Mouse (Mus musculus): ENCODE results near the gene Prdx5. TPM values are rescaled to one million over a fixed set of nuclear protein-coding genes. Genes with fewer than 3 reads are reported as not detected.
"Not testable (repeated sequence)": the region's sequence is repeated elsewhere in the genome, so short reads cannot be mapped to it uniquely, and the experiment has no call there.

The Prdx5 gene
- total RNA-seq, 2 experiments from 2014 or later, result 354 to 355 TPM

- intact Hi-C loops (cut with DNase I), result loop anchor here (5.0 kb wide), 1 partner anchor 54 kb away; the partner anchor contains the start of gene Plcb3
- no peak for DNase-seq (ENCODE audit: low spot score in 2 of 2)
Observed at GRCm38 (mm10) chr19:6922901-6923735, 13.2 kb upstream of the Prdx5 start.

- peak; percentile 100 for DNase-seq (ENCODE audit: low spot score in 2 of 2)
- intact Hi-C loops (cut with DNase I), result loop anchor here (5.0 kb wide), 1 partner anchor 55 kb away; the partner anchor contains the start of gene Plcb3
Observed at GRCm38 (mm10) chr19:6921647-6922567, 12.0 kb upstream of the Prdx5 start, which contains the start of gene Esrra. Gene Esrra, minus strand, starts transcription at chr19:6921813.

GRCm38 (mm10) chr19:6920741-6921636 lies 11.1 kb upstream of the Prdx5 start:
- intact Hi-C loops (cut with DNase I), result loop anchor here (5.0 kb wide), 1 partner anchor 56 kb away; the partner anchor contains the start of gene Plcb3
- no peak for DNase-seq (ENCODE audit: low spot score in 2 of 2)

GRCm38 (mm10) chr19:6919876-6920740 lies 10.2 kb upstream of the Prdx5 start:
- DNase-seq (ENCODE audit: low spot score in 2 of 2), result no peak
- intact Hi-C loops (cut with DNase I), result loop anchor here (5.0 kb wide), 1 partner anchor 57 kb away; the partner anchor contains the start of gene Plcb3

- DNase-seq (ENCODE audit: low spot score in 2 of 2), result no peak
- intact Hi-C loops (cut with DNase I), result no loop called here
Observed at GRCm38 (mm10) chr19:6919431-6919830, 9.5 kb upstream of the Prdx5 start.

- intact Hi-C loops (cut with DNase I), result no loop called here
- DNase-seq (ENCODE audit: low spot score in 2 of 2), result no peak
Observed at GRCm38 (mm10) chr19:6918321-6918720, 8.4 kb upstream of the Prdx5 start.

- no peak for DNase-seq (ENCODE audit: low spot score in 2 of 2)
- intact Hi-C loops (cut with DNase I), result no loop called here
Observed at GRCm38 (mm10) chr19:6916496-6916895, 6.6 kb upstream of the Prdx5 start.

- DNase-seq (ENCODE audit: low spot score in 2 of 2), result no peak
- intact Hi-C loops (cut with DNase I), result no loop called here
Observed at GRCm38 (mm10) chr19:6915276-6915675, 5.4 kb upstream of the Prdx5 start.

- no peak for DNase-seq (ENCODE audit: low spot score in 2 of 2)
- intact Hi-C loops (cut with DNase I), result no loop called here
Observed at GRCm38 (mm10) chr19:6914540-6914939, 4.6 kb upstream of the Prdx5 start.

- intact Hi-C loops (cut with DNase I), result no loop called here
- no peak for DNase-seq (ENCODE audit: low spot score in 2 of 2)
Observed at GRCm38 (mm10) chr19:6913991-6914390, 4.1 kb upstream of the Prdx5 start.

- intact Hi-C loops (cut with DNase I), result no loop called here
Observed at GRCm38 (mm10) chr19:6913036-6913435, 3.1 kb upstream of the Prdx5 start.

GRCm38 (mm10) chr19:6912205-6912970 lies 2.5 kb upstream of the Prdx5 start:
- DNase-seq (ENCODE audit: low spot score in 2 of 2), result no peak
- intact Hi-C loops (cut with DNase I), result no loop called here

More at GRCm38 (mm10) chr19:6913036-6913435, 3.1 kb upstream of the Prdx5 start:
- no peak for DNase-seq (ENCODE audit: low spot score in 2 of 2)

GRCm38 (mm10) chr19:6911101-6912074 lies 1.5 kb upstream of the Prdx5 start:
- no peak for DNase-seq (ENCODE audit: low spot score in 2 of 2)
- intact Hi-C loops (cut with DNase I), result no loop called here

GRCm38 (mm10) chr19:6910306-6910705 lies 400 bp upstream of the Prdx5 start:
- intact Hi-C loops (cut with DNase I); DNase-seq (ENCODE audit: low spot score in 2 of 2): not testable (repeated sequence)

GRCm38 (mm10) chr19:6909021-6909420 lies 885 bp downstream of the Prdx5 start:
- no peak for DNase-seq (ENCODE audit: low spot score in 2 of 2)
- intact Hi-C loops (cut with DNase I), result loop anchor here (5.0 kb wide), 1 partner anchor 52 kb away; the partner anchor contains the start of gene Ccdc88b
